Mouse (Mus musculus): ENCODE data around the gene Dock10. TPM values are rescaled to one million over a fixed set of nuclear protein-coding genes. Genes with fewer than 3 reads are reported as not detected.

Gene Dock10
- total RNA-seq, 2 experiments from 2014 or later = 73.5 to 92.5 TPM

DNA sequence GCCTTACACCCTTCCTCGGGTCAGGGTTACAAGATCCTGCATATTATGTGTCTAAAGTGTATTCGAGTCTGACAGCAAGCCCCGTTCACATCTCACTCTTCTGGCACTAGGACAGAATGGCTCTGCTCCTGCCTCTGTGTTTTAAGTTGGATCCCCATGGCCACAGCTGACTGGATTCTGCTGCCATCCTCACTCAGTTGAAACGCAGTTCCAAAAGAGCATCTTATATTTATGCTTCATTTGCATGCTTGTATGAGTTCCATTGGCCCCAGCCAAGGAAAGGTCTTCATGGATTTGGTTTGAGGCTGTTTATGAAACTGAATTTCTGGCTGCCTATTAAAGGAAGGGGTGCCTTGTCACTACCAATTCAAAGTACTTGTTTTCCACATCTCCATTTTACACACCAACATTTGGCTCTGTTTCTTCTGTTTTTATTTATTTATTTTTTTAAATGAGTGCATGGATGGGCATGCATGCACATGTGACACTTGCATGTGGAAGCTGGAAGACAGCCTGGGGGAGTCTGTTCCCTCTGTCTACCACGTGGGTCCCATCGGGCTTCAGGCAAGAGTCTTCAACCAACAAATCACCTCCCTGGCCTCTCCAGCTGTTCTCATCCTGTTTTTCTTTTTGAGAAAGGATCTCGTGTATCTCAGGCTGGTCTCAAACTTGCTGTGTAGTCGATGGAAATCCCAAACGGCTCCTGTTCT lies 255.7 kb downstream of the Dock10 start:
- DNase-seq (ENCODE audit: extremely low spot score in 1 of 2, low spot score in 1 of 2) = no peak

- no peak for DNase-seq (ENCODE audit: extremely low spot score in 1 of 2, low spot score in 1 of 2)
These were observed 259.1 kb downstream of the Dock10 start for GRCm38 (mm10) chr1:80499264-80499663.

- no peak for DNase-seq (ENCODE audit: extremely low spot score in 1 of 2, low spot score in 1 of 2)
These were observed 262.0 kb downstream of the Dock10 start for GRCm38 (mm10) chr1:80496360-80496759.

DNA sequence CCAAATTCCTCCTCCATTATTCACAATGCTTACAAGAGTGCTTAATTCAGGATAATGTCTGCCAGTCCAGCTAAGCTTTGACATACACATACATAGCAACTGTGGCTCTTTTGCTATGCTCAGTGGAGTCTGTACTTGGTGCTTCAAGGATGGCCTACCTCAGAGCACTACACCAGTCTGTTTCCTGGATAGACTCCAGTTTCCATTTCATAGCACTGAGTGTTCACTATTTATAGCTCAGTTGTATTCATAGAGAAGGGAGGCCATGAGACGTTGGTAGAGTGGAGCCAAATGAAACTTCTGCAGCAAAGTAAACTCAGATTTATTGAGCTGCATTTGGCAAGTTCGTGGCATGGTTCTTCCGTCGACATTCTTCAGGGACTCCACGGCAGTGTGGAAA lies 274.9 kb downstream of the Dock10 start:
- DNase-seq (ENCODE audit: extremely low spot score in 1 of 2, low spot score in 1 of 2) = no peak

DNA sequence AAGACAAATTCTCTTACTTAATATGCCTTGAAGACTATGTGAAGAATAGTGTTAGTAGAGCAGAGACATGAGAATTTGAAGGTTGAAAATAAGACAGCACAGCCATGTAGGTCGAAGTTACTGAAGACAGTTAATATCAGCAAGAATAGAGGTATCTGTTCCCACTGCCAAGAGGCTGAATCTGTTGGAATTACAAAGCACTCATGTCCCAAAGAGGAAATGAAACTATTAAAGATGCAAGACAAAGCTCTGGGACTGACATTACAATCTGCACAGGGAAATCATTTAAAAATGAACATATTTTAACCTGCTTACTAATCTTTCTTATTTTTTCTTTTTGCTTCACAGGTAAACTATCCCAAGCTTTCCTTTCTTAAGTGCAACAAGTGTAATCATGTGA lies 283.4 kb downstream of the Dock10 start:
- no peak for DNase-seq (ENCODE audit: extremely low spot score in 1 of 2, low spot score in 1 of 2)

DNA sequence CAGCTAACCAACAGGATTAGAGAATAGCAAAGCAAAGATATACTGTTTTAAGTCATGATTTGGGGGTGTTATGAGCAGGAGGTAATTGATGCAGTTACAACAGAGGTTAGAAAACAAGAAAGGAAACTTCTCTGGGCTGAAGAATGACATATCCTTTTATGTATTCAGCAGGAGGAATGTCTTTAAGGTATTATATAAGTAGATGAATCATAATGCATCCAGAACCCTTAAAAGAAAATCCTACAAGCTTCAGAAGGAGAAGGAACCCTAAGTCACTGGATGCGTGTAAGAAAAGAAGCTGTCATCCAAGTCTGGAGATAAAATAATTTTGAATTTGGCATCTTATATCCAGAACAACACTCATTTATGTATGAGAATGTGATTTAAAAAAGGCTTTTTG lies 285.9 kb downstream of the Dock10 start:
- no peak for DNase-seq (ENCODE audit: extremely low spot score in 1 of 2, low spot score in 1 of 2)

DNA sequence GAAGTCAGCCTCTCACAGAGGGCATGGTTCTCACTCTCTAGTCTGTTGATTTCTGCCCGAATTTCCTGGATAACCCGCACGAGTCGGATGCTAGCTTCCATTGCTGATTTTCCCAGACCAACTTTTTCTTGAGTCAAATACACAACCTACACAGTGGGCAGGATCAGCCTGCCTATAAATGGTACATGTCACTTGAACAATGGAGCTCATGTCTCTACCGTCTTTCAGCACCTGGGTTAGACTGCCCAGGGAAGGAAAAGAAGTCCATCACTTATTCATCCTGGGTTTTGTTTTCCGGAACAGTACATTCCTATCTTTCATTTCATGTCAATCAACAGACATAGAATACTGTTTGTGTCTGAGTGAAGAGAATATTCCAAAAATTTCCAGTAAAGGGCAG lies 297.0 kb downstream of the Dock10 start, which contains the start of gene Gm45261:
Gm45261 (minus strand) TSS at position 101 of the 400 bp plus-strand sequence.
- DNase-seq (ENCODE audit: extremely low spot score in 1 of 2, low spot score in 1 of 2) = no peak

DNA sequence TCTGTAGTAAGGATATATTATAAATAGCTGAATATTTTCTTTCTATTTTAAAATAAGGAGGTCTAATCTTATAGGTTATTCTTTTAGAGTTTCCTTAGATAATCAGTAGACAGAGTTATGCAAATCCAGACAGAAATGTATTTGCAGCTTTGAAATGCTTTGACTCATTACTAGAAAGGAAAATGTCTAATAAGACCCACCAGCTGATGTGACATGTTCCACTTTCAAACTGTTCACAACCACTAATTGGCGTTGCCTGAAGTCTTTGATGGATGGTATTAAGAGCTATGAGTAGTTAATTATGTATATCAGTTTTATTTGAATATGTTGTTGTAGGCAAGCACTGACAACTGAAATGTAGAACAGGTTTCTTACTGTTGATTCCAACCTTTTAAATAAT lies 298.4 kb downstream of the Dock10 start:
- DNase-seq (ENCODE audit: extremely low spot score in 1 of 2, low spot score in 1 of 2) = no peak

GRCm38 (mm10) chr1:80459477-80459876 lies 298.9 kb downstream of the Dock10 start:
- no peak for DNase-seq (ENCODE audit: extremely low spot score in 1 of 2, low spot score in 1 of 2)

DNA sequence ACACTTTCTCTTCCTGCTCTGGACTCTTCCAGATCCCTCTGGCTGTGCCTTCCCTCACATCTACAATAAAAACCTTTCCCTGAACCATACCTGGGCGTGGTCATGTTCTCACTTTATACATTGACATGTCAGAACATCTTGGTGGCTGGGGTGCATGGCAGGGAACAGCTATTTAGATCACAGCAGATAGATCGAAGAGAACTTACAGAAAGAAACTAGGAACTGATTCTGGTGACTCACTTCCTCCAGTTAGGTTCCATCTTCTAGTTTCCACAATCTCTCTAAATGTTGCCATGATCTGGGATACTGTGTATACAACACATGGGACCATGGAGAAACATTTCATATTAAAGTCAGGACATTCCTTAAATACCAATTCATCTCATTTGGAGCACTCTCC lies 304.4 kb downstream of the Dock10 start:
- DNase-seq (ENCODE audit: extremely low spot score in 1 of 2, low spot score in 1 of 2) = no peak

DNA sequence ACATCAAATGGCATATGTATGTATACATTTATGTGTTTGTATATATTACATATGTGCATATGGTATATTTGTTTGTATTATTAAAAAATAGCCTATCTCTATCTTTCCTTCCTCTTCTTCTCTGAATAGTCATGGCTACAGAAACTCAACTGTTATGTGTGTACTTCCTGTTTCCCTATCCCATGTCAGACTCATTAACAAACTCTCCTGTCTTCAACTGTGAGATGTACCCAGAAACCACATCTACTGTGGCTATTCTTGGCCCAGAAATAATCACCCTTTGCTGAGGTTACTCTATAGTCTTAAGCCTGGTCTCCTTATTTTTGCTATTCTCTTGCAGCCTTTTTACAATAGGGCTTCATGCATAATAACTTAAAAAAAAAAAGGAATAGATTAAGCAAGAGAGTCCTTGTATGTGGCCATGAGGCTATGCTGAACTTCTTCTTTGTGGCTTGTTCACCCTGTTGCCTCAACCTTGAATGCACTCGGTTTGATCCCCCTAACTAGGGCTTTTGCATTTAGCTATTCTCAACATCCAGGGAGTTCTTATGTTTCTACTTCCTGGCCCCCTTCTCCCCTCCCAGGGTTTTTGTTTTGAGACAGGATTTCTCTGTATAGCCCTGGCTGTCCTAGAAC lies 306.3 kb downstream of the Dock10 start:
- no peak for DNase-seq (ENCODE audit: extremely low spot score in 1 of 2, low spot score in 1 of 2)

All from layer of hippocampus, postnatal 25 days (tissue).